Mouse (Mus musculus): Measurements from ENCODE around the gene Zfp385a.

Gene Zfp385a

DNA sequence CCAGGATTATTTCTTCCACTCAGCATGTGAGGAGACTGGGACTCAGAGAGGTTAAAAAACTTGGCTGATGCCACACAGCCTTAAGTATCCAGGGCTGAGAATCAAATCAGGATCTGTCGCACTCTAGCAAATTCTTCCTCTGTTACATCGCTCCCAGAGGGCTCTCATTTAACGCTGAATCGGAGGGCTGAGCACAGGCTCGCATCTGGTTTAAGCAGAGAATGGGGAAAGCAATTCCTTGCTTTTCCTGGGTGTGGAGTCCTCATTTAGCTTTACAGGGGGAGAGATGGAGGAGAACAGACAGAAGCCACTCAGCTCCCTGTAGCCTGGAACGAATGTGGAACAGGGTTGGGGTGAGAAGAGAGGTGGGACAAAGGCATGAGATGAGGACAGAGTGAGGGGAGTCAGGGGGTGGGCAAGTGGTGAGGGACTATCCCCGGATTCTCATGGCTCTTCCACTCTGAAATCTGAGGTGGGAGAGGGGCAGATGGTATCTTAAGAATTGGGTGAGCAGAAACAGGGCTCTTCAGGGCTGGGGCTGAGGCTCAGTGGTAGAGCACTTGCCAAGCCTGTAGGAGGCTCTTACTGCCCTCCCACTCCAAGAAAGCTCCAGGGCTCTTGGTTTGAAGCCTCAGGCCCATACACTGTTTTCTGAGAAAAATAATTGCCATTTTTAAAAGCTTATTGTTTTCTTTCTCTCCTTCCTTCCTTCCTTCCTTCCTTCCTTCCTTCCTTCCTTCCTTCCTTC, 4.2 kb downstream of the Zfp385a start:
- no peak for DNase-seq

- no peak for DNase-seq
Measured at GRCm38 (mm10) chr15:103335040-103335439, 4.9 kb downstream of the Zfp385a start.

- no peak for DNase-seq
Measured at GRCm38 (mm10) chr15:103334194-103334593, 5.7 kb downstream of the Zfp385a start.

- peak; percentile 72 for DNase-seq
Measured at GRCm38 (mm10) chr15:103333738-103334137, 6.2 kb downstream of the Zfp385a start.

DNA sequence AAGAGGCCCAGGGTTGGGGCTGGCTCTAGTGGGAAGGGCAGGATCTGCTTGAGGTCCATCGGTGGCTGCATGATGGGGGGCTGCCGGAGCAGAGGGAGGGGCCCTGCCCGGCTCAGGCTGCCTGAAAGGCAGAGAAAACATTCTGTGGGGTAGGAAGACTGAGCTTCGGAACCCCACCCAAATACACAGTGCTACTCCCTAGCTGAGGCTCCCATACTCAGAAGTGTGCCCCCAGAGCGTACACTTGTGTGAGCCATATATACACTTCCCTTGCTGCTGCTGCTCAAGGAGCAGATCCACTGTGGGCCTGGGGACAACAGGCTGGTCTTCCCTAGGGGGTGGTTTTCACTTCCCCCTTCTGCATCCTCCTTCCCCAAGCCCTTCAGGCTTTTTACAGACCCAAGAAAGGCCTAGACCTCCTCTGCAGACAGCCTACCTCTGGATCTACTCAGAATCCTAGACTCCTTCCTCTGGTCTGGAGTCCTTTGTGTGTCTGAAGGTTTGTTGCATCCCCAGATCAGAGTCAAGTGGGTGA, 6.7 kb downstream of the Zfp385a start:
- DNase-seq, result peak; percentile 63

GRCm38 (mm10) chr15:103323455-103324247, 16.2 kb downstream of the Zfp385a start:
- DNase-seq, result peak; percentile 73

- DNase-seq, result no peak
Measured at GRCm38 (mm10) chr15:103323070-103323454, 16.8 kb downstream of the Zfp385a start.

GRCm38 (mm10) chr15:103322396-103322795, 17.5 kb downstream of the Zfp385a start:
- DNase-seq, result no peak

DNA sequence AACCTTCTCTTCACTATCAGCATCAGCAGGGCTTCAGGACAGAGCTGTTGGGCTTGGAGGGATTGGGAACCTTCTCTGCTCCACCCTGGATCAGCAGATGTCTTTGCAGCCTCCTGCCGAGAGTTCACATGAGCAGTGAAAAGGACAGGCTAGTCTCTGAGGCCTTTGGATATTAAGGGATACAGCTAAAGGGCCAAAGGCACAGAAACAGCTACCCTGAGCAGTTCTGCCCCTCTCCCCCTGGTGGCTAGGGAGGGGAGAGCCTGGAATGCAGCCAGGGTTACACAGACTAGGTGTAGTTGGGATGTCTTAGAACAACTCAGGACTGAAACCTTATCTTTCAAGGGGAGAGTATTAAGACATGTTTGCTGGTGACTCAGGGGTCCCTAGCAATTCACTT, 18.8 kb downstream of the Zfp385a start:
- DNase-seq, result no peak

- no peak for DNase-seq
Measured at GRCm38 (mm10) chr15:103318201-103318816, 21.6 kb downstream of the Zfp385a start.

- no peak for DNase-seq
Measured at GRCm38 (mm10) chr15:103317731-103318130, 22.2 kb downstream of the Zfp385a start.

GRCm38 (mm10) chr15:103317120-103317519, 22.8 kb downstream of the Zfp385a start:
- DNase-seq, result no peak

DNA sequence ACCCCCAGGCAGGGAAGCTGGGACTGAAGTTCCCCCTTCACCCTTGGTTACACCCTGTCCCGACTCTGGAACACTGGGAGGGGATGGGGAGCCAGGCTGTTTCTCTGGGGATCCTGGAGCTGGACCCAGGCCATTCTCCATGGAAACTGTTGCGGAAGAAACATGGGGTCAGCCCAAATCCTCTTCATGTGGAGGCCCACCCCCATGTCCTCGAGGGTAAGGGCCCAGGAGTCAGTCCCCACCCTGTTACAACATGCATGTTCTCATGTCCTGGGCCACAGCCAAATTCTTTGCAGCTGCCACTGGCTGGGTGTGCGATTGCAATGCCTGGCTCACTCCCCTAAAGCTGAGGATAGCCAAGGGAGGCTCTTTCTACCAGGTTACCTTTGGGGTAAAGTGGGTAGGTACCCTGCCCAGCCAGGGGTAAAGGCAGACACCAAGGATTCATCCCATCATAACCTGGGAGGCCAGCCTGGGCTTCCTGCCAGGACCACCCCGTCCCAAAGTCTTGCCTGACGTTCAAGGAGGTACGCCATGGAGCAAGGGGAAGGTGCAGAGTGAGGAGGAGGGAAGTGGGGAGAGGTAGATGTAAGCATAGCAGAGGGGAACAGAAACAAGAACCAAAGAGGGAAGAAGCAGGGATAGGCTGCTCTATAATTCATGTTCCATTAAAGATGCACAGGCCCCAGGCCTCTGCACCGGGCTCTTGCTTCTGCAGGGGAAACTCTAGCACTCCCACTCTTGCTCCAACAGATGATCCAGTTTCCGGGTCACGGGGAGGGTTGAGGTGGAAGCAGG, 23.7 kb downstream of the Zfp385a start:
- no peak for DNase-seq

- DNase-seq, result no peak
Measured at GRCm38 (mm10) chr15:103315011-103315502, 24.8 kb downstream of the Zfp385a start.

DNA sequence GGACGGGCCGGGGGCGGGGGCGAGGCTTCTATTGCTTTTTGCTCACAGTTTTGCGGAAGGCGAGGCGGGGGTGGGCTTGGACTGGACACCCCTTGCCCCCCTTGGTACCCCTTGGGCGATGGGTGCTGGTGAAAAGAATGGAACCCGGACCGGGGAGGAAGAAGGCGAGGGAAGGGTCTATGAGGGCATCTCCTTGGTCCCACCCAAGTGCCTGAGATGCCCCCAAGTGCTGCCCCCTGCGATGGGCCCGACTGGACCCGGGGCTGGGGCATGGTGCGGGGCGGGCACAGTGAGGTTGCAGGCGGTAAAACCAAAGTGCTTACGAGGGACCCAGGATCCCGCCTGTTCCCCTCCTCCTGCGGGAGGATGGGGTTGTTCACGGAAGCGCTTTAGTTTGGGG, 25.7 kb downstream of the Zfp385a start:
- no peak for DNase-seq

GRCm38 (mm10) chr15:103313495-103314095, 26.3 kb downstream of the Zfp385a start:
- no peak for DNase-seq

DNA sequence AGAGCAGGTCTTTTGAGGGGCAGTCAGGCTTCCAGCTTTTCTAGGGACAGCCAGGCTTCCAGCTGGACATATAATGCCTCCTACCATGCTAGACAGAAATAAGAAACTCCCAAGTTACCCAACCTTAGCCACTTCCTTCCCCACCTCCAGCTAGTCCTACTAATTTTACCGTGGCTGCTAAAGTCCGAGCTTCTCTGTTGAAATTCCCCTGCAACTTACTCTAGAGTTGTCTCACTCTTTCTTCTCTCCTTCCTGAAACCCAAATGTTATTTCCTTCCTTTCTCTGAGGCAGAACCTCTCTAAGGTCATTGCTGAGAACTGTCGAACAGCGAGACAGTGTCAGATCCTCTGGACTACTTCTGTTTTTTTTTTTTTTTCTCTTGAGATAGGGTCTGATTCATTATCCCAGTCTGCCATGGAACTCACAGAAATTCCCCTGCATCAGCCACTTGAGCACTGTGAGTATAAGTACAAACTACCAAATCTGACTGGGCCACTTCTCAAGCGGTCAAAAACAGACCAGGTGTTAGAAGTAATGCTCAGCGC, 29.5 kb downstream of the Zfp385a start, which contains the start of gene Gpr84:
TSS of gene Gpr84 (minus strand) at position 248 of the 546 bp plus-strand sequence.
- DNase-seq, result no peak

GRCm38 (mm10) chr15:103308876-103309580, 30.9 kb downstream of the Zfp385a start:
- no peak for DNase-seq

DNA sequence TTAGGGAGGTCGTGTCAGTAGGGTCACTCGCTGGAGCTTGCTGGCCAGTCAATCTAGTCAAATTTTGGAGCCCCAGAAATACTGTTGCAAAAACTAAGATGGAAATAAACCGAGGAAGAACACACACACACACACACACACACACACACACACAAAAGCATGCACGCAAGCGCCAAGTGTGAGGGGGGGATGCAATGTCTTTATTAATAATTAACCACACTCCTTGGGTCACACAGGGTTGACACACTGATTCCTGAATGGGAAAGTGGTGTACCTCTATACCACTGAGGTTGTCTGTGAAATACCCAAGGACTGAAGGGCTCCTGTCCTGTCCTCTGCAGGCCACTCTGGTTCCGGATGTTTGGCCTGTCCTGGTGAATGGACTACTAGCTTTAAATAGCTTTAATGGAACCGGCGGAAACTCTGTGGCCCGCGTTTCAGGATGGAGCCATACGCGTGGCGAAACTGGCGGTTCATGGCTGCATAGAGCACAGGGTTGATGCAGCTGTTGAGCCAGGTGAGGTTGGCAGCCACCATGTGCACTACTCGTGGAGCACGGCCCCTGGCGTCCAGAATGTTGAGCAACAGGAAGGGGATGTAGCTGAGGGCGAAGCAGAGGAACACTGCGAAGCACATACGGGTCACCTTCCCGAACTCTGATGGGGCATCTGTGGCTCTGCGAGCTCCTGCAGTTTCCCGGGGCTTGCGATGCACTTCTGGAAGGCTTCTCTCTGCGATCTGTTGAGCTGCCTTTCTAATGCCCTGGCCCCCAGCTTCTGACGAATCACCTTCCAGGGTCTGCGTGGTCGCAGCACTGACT, 31.6 kb downstream of the Zfp385a start:
- no peak for DNase-seq

DNA sequence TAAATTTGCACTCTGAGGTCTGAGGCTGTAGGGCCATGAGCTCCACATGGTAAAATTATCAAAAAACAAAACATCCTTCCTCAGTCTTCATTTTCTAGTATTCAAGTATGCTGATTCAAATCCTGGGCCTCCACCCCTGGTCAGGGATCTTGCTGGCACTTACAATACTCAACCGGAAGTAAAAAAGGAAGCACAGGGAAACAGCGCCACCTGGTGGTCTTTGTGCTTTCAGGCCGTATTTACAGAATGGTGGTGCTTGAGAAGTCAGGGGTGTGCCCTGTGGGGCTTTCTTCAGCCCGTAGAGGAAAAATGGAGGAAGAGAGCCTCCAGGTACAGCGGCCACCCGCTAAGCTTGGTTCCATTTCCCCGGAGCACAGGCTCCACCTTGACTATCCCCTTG, 32.8 kb downstream of the Zfp385a start:
- DNase-seq, result peak; percentile 90
